Mouse (Mus musculus) E14TG2a.4 (cell line): Measurements from ENCODE around the gene Slc5a3.

Source experiments
- CTCF ChIP-seq: conservative IDR thresholded peaks from 2 replicates; pipeline ENCODE4 v1.5.1; 2014; ENCODE audit warnings: low read length
- POU5F1 ChIP-seq: IDR thresholded peaks from 2 replicates; pipeline ENCODE4 v1.6.1; 2014; ENCODE audit warnings: low read length, borderline replicate concordance

GRCm38 (mm10) chr16:92064801-92065200 lies 6.7 kb downstream of the Slc5a3 start:
- TF ChIP-seq CTCF (no peak), POU5F1 (no peak)
